Mouse (Mus musculus): ENCODE data around the gene Ebf4. TPM values are rescaled to one million over a fixed set of nuclear protein-coding genes. Genes with fewer than 3 reads are reported as not detected.
A peak's percentile ranks its signal among the peaks of the same experiment; 100 is the strongest.

Ebf4 gene
- polyA plus RNA-seq, 1 experiment from 2014 or later, result 0.64 TPM

DNA sequence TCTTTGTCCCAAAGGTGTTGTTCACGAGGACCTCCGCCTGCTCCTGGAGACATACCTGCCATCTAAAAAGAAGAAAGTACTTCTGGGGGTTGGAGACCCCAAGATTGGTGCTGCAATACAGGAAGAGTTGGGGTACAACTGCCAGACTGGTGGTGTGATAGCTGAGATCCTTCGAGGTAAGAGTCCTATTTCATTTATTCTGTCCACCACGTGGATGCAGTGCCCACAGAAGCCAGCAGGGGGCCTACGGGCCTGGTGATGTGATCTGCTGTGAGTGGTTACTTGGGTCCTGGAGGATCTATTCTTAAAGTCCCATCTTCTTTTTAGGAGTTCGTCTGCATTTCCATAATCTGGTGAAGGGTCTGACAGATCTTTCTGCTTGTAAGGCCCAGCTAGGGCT, 19.3 kb upstream of the Ebf4 start:
- Histone ChIP-seq H3K36me3 (peaks cover 53% of the 10 kb centered on the region), H3K9me3 (no peaks in the 10 kb centered on the region), H3K27me3 (replicated peaks) (no peaks in the 10 kb centered on the region), H3K4me2 (peak overlapping the region; percentile 95), H3K4me3 (peak overlapping the region; percentile 79), H3K27ac (replicated peaks) (no peak overlapping the region), H3K4me1 (peaks cover 34% of the 10 kb centered on the region), H3K9ac (peak overlapping the region; percentile 94)
- ATAC-seq (ENCODE audit: extremely low read depth, insufficient number of reproducible peaks, low FRiP score, low TSS enrichment), result no peak
- WGBS, result 44% methylated on average over 6 of the region's 6 CpGs

DNA sequence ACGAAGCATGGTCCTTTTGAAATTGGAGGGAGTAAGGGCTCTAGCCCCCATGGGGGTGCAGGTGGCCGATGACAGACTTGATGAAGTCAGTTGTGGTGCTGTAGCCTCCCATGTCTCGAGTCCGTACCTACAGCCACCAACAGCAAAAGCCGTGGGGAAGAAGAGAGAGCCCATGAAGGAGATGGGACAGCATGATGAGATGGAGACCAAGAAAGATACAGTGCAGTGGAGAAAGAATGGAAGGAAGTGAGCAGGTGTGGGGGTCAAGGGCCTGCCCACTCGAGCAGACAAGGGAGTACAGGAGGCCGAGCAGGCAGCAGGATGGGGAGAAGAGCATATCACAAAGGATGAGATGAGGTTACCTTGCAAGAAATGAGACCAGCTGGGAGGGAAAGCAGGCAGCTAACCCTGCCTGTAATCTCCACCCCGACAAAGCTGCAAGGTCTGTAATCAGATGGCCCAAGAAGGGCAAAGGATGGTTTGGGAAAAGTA, 15.3 kb upstream of the Ebf4 start:
- no peak overlapping the region for H3K4me3 ChIP-seq
- H3K27ac ChIP-seq (replicated peaks), result no peak overlapping the region
- 35% methylated on average over 8 of the region's 8 CpGs for WGBS
- no peaks in the 10 kb centered on the region for H3K9me3 ChIP-seq
- no peak overlapping the region for H3K9ac ChIP-seq
- peaks cover 76% of the 10 kb centered on the region for H3K36me3 ChIP-seq
- no peak for ATAC-seq (ENCODE audit: extremely low read depth, insufficient number of reproducible peaks, low FRiP score, low TSS enrichment)
- no peaks in the 10 kb centered on the region for H3K27me3 ChIP-seq (replicated peaks)
- H3K4me1 ChIP-seq, result peaks cover 38% of the 10 kb centered on the region
- no peak overlapping the region for H3K4me2 ChIP-seq

DNA sequence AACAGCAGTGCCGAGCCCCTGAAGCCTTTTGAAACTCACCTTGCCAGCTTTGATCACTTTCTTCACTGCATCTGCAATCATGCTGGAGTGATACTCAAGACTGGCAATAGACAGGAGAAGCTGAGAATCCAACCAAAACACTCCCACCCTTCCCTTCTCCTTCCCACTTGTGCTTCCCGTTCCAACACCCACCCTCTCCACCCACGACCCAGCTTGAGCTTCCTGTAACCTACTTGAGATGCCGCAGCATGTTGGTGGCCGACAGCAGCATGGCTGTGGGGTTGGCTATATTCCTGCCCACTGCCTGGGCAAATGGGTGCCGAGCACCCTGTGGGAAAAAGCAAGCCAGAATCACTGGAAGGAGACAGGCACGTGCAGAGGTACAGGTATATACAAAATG, 14.7 kb upstream of the Ebf4 start:
- peak overlapping the region; percentile 14; the same call in 1 of the 2 replicates for H3K9ac ChIP-seq
- H3K4me1 ChIP-seq, result peaks cover 39% of the 10 kb centered on the region
- 58% methylated on average over 7 of the region's 7 CpGs for WGBS
- no peak overlapping the region for H3K4me3 ChIP-seq
- peaks cover 75% of the 10 kb centered on the region for H3K36me3 ChIP-seq
- no peaks in the 10 kb centered on the region for H3K27me3 ChIP-seq (replicated peaks)
- H3K9me3 ChIP-seq, result no peaks in the 10 kb centered on the region
- no peak overlapping the region for H3K27ac ChIP-seq (replicated peaks)
- no peak for ATAC-seq (ENCODE audit: extremely low read depth, insufficient number of reproducible peaks, low FRiP score, low TSS enrichment)
- no peak overlapping the region for H3K4me2 ChIP-seq

DNA sequence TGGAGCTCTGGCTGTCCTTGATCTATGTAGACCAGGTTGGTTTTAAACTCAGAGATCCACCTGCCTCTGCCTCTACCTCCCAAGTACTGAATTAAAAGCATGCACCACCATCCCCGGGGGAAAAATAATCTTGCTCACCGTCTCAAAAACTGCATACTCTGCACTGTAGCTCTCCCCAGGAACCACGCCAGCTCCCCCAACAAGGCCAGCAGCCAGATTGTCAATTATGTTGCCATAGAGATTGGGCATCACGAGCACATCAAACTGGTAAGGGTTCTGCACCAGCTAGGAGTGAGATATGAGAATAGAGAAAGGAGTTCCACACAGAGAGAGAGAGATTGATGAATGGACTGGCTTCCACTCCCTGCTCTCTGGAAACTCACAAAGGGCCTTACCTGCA, 14.2 kb upstream of the Ebf4 start:
- H3K36me3 ChIP-seq, result peaks cover 69% of the 10 kb centered on the region
- H3K9me3 ChIP-seq, result no peaks in the 10 kb centered on the region
- H3K4me3 ChIP-seq, result no peak overlapping the region
- H3K9ac ChIP-seq, result no peak overlapping the region
- ATAC-seq (ENCODE audit: extremely low read depth, insufficient number of reproducible peaks, low FRiP score, low TSS enrichment), result no peak
- no peak overlapping the region for H3K4me2 ChIP-seq
- peaks cover 34% of the 10 kb centered on the region for H3K4me1 ChIP-seq
- no peaks in the 10 kb centered on the region for H3K27me3 ChIP-seq (replicated peaks)
- no peak overlapping the region for H3K27ac ChIP-seq (replicated peaks)
- 73% methylated on average over 4 of the region's 4 CpGs for WGBS

DNA sequence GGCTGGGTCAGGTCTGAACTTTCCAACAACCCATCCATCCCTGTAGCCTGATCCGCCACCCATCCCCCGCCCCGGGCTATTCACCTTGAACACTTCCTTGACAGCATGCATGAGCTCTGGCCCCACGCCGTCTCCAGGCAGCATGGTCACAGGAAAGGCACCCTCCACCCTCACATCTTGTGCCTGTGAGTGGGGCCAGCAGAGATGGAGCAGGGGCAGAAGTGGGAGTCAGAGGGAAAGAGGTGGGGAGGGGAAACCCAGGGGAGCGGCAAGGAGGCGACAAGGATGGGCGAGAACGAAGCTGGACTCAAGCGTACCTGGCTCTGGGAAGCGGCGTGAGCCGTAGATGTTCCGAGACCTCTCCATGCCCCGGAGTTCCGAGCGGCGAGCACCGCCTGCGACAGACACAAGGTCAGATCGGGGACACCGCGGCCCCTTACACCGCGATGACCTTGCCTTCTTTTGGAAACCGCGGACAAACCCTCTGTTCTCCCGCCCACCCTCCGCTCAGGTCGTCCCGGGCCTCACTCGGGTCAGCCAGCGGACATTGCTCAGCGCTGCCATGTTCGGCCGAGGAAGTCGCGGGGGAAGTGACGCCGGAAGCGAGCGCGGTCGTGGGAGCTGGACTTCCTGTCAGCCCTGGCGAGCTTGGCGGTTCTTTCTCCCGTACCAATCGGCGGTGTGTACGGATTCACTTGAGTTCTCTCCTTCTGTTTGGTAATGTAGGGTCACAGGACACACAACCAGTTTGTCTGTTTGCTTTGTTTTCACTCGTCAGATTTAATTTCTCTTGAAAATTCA, 10.9 kb upstream of the Ebf4 start, which contains the start of gene Idh3b:
Gene Idh3b, minus strand, starts transcription at position 694 of the 801 bp plus-strand sequence.
- WGBS, result under 1% methylated on average over 51 of the region's 51 CpGs
- peak; percentile 83 for ATAC-seq (ENCODE audit: extremely low read depth, insufficient number of reproducible peaks, low FRiP score, low TSS enrichment)
- Histone ChIP-seq H3K36me3 (peaks cover 39% of the 10 kb centered on the region), H3K27me3 (replicated peaks) (no peaks in the 10 kb centered on the region), H3K4me2 (peak within 1 kb of the TSS; percentile 91), H3K27ac (replicated peaks) (peak within 1 kb of the TSS; percentile 87), H3K9ac (peak within 1 kb of the TSS; percentile 97), H3K9me3 (no peaks in the 10 kb centered on the region), H3K4me3 (peak within 1 kb of the TSS; percentile 98), H3K4me1 (peaks cover 20% of the 10 kb centered on the region)

DNA sequence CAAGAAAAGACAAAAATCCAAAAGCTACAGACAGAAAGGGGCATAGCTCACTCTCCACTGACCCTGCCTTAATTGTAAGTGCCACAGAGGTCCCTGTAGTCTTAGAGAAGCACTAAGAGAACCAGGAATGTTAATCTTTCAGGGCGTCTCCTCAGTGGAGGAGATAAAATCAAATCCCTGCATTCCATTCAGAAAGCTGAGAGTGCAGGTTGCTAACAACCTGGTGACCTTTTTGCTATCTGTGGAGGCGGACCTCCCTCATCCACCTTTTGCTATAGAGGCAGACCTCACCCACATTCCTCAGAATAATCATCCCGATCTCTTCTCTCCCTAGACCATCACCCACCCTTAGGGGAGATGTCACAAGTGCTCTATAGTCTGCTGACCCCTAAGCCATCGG, 5.9 kb upstream of the Ebf4 start:
- no peak for ATAC-seq (ENCODE audit: extremely low read depth, insufficient number of reproducible peaks, low FRiP score, low TSS enrichment)
- Histone ChIP-seq H3K4me2 (no peak overlapping the region), H3K9me3 (no peaks in the 10 kb centered on the region), H3K4me3 (no peak overlapping the region), H3K36me3 (no peaks in the 10 kb centered on the region), H3K27me3 (replicated peaks) (peaks cover 22% of the 10 kb centered on the region), H3K4me1 (peaks cover 19% of the 10 kb centered on the region), H3K27ac (replicated peaks) (no peak overlapping the region), H3K9ac (no peak overlapping the region)
- 49% methylated on average over 4 of the region's 4 CpGs for WGBS

DNA sequence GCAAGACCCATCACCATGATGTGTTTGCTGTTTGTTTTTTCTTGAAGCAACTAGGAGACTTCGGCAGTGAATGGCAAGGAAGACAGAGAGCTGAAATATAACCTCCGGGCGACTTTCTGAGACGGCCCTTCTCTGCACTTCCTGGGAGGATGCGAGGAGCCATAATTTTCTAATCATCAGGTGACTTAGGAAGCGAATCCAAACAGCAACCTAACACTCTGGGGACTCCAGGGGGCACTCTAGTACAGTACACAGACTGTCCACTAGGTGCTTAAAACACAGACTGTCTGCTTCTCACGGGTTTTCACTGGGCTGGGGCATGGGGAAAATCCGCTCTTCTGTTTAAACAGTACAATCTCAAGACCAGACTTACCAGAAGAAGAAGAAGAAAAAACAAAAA, 3.5 kb upstream of the Ebf4 start:
- peak overlapping the region; percentile 28 for H3K4me2 ChIP-seq
- no peak for ATAC-seq (ENCODE audit: extremely low read depth, insufficient number of reproducible peaks, low FRiP score, low TSS enrichment)

DNA sequence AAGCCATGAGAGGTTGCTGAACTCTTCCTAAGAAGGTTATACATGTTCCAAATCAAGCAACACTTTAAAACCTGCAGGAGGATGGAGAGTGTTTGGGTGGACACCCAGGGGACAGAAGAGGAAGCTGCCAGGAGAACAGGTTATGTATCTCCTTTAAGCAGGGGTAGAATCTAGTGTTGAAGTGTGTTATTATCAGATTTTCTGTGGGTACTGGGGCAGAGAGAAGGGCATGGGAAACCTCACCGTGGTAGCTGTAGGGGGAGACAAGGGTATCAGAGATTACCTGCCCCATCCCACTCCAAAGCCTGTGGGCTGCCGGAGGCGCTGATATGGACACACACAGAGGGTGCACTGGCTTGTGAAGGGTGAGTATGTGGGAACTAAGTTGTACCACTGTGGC, 2.0 kb upstream of the Ebf4 start:
- Histone ChIP-seq H3K9ac (no peak overlapping the region), H3K4me3 (no peak overlapping the region), H3K27me3 (replicated peaks) (peaks cover 59% of the 10 kb centered on the region), H3K4me1 (peaks cover 34% of the 10 kb centered on the region), H3K27ac (replicated peaks) (no peak overlapping the region), H3K4me2 (no peak overlapping the region), H3K9me3 (no peaks in the 10 kb centered on the region), H3K36me3 (0 out of 2 replicates have a peak, but pooled peaks cover 1% of the 10 kb centered on the region)
- no peak for ATAC-seq (ENCODE audit: extremely low read depth, insufficient number of reproducible peaks, low FRiP score, low TSS enrichment)
- 41% methylated on average over 3 of the region's 3 CpGs for WGBS

More for the DNA sequence above, 3.5 kb upstream of the Ebf4 start:
- 12% methylated on average over 8 of the region's 8 CpGs for WGBS
- H3K27ac ChIP-seq (replicated peaks), result no peak overlapping the region
- no peaks in the 10 kb centered on the region for H3K9me3 ChIP-seq
- H3K9ac ChIP-seq, result peak overlapping the region; percentile 6; the same call in 1 of the 2 replicates
- no peak overlapping the region for H3K4me3 ChIP-seq
- peaks cover 43% of the 10 kb centered on the region for H3K27me3 ChIP-seq (replicated peaks)
- H3K36me3 ChIP-seq, result no peaks in the 10 kb centered on the region
- peaks cover 27% of the 10 kb centered on the region for H3K4me1 ChIP-seq

DNA sequence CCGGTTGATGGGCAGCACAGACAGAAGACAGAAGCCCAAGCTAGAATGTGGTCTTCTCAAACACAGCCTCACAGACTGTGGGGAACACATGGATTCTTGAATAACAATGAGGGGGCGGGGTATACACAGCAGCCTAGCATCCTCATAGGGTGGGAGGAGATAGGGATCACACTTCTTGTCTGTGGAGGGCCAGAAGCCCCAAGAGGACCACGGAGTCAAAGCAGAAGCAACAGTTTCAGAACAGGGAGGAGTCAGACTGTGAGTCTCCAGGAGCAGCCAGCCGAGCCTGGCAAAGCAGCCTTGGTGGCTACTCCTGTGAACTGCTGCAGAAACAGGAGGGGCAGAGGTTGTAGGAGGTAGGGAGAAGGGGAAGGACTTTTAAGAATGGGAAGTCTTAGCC, 1.5 kb upstream of the Ebf4 start:
- H3K4me1 ChIP-seq, result peaks cover 34% of the 10 kb centered on the region
- H3K9ac ChIP-seq, result 0 out of 2 replicates have a peak overlapping the region, but pooled peaks have one; percentile 28
- ATAC-seq (ENCODE audit: extremely low read depth, insufficient number of reproducible peaks, low FRiP score, low TSS enrichment), result no peak
- H3K27ac ChIP-seq (replicated peaks), result no peak overlapping the region
- no peaks in the 10 kb centered on the region for H3K9me3 ChIP-seq
- 0 out of 2 replicates have a peak, but pooled peaks cover 6% of the 10 kb centered on the region for H3K36me3 ChIP-seq
- H3K4me2 ChIP-seq, result 0 out of 2 replicates have a peak overlapping the region, but pooled peaks have one; percentile 11
- no peak overlapping the region for H3K4me3 ChIP-seq
- WGBS, result 4% methylated on average over 4 of the region's 4 CpGs
- H3K27me3 ChIP-seq (replicated peaks), result peaks cover 64% of the 10 kb centered on the region

DNA sequence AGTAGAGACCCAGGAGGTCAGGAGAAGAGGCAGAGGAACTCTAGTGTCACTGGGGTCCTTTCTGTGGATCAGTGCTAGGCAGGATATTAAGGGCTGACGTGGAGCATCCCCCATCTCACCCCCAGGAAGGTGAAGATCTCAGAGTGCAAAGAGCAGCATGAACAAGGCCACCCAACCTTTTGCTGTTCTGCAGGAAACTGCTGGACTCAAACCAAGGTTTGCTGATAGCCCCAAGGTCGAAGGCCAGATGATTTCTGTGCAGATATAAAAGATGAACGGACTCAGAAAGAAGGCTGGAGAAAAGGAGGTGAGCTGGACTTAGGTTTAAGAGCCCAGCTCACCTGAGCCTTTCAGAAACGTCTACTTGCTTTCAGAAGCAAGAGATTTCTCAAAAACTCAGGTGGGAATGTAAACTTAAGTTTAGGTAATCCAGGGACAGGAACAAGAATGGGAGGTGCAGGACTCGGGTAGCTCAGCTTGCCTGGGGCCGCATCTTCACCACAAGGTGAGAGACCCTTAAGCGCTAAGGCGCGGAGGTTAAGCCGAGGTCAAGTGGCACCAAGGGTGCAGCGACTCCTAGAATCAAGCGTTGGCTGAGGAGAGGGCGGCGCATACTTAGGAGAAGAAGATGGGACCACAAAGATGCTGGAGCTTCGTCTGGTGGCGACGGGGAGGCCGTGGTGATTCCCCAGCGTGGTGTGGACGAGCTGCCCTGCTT, 592 bp upstream of the Ebf4 start:
- 0 out of 2 replicates have a peak, but pooled peaks cover 6% of the 10 kb centered on the region for H3K36me3 ChIP-seq
- no peak overlapping the region for H3K27ac ChIP-seq (replicated peaks)
- peaks cover 34% of the 10 kb centered on the region for H3K4me1 ChIP-seq
- peak overlapping the region; percentile 89 for H3K9ac ChIP-seq
- peak overlapping the region; percentile 80 for H3K4me3 ChIP-seq
- peak overlapping the region; percentile 79 for H3K4me2 ChIP-seq
- no peak for ATAC-seq (ENCODE audit: extremely low read depth, insufficient number of reproducible peaks, low FRiP score, low TSS enrichment)
- no peaks in the 10 kb centered on the region for H3K9me3 ChIP-seq
- peaks cover 70% of the 10 kb centered on the region for H3K27me3 ChIP-seq (replicated peaks)
- 9% methylated on average over 20 of the region's 20 CpGs for WGBS
